Mouse (Mus musculus) thymus, postnatal 0 days (tissue): ENCODE measurements at regions not wholly inside any gene's neighbourhood (a gene's known extent, or its start where the extent isn't known, plus 50 kb on each side); places are given as distances from the start of the nearest gene placed in this dataset.

Experiments
- DNase-seq: peaks from one replicate; pipeline ENCODE4 v3.0.0-alpha.2; 2015; ENCODE audit warnings: low spot score

DNA sequence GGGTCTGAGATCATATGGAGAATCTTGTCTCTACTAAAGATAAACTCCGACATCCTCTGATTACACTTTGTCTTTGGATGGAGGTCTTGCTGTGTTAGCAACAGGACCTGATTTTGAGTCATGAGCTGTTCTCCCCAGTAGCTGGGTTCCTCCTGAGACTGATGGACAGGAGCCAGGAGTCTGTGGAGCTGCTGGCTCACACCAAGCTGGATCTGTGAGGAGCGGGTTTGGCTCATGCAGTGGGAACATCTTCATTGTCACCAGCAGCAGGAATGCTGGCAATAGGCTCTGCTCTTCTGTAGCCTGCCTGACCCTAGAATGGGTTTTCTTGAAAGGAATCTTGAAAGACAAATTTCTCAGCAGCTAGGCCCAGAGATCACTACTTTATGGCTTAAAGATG, 524.2 kb upstream of the Id2 start:
- DNase-seq: no peak

DNA sequence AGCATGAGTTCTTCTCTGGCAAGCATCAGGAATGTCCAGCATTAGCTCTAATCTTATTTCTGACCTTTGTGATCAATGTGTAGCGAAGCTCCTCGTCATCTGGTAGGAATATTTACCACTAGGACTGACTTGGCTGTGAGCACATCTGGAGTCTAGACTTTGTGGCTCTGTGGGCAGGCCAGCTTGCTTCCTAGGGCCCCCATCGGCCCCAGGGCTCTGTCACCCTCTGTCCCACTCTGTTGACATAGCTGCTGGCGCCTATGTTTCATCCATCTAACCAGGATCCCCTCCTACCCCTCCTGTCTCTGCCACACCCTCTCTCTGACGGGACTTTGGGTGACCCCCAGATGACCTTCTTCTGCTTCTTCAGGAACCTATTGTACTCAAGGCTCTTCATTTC, 520.6 kb upstream of the Id2 start:
- DNase-seq: no peak

DNA sequence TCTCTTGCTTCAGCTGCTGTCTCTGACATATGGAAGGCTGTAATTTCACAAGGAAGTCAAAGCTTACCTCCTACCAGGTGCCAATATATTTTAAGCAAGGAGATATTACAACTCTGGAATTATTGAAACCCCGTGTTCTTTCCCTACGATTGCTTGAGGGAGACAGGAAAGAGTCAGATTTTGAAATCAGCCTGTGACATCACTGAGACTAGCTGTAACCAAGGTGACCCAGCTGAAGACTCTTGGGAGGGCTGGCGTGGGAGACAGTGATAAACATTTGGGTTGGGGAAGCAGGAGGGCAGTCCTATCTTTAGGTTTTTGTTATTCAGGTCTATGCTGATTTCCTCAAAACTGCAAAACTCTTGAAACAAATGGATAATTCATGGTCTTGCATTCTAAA, 518.4 kb upstream of the Id2 start:
- no peak for DNase-seq

DNA sequence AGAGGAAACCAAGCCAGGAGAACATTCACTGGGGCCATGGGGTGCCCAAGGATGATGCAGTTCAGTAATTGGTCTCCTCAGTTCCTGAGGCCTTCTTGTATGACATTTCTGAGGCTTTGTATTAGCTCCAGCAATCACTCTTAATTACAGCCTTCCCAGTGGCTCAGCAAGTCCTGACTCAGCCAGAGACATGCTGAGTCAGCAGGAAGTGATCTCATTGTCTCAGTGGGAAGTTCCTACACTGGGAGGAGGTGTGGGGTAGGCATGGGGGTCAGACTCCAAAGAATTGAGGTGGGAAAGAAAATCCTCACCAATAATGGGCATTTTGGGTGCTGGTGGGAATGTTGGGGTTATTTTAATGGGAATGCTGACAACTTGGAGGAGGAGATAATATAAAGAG, 516.5 kb upstream of the Id2 start:
- DNase-seq: no peak

GRCm38 (mm10) chr12:25609045-25609444, 512.1 kb upstream of the Id2 start:
- no peak for DNase-seq

GRCm38 (mm10) chr12:25605396-25605795, 508.5 kb upstream of the Id2 start:
- DNase-seq: no peak

DNA sequence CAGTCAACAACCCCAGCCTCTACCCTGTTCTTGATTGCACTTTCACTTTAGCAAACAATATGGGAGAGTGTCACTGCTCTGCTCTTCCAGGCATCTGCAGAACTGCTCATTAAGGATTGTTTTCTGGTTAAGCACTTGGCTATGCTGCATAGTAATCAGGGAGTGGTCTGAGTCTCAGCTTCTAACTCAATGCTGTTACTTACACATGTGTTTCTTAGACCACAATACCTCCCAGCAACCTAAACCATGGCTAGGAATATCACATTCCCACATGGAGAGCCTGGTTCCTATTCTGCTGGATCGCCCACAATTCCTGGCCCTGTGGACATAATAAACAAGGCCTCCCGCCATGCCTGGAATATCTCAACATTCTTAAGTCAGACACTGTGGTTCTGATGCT, 493.3 kb upstream of the Id2 start:
- DNase-seq: no peak

GRCm38 (mm10) chr12:25585746-25586145, 488.8 kb upstream of the Id2 start:
- no peak for DNase-seq

DNA sequence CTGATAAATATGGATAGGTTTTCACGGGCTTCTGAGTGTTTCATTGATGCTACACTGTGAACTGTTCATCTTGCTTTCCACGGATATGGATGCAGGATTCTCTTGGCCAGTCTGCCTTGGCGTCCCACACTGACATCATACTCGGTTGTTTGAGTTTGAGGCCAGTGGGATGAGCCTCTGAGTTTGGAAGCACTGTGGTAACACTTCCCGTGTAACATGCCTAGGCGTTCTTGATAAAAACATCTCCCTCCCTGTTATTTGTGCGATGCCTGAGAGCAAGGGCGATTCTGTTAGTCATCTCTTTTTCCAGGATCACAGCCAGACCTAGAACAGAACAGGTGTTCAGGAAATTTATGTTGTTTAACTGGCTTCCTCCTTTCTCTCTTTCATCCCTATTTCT, 482.5 kb upstream of the Id2 start:
- DNase-seq: no peak

DNA sequence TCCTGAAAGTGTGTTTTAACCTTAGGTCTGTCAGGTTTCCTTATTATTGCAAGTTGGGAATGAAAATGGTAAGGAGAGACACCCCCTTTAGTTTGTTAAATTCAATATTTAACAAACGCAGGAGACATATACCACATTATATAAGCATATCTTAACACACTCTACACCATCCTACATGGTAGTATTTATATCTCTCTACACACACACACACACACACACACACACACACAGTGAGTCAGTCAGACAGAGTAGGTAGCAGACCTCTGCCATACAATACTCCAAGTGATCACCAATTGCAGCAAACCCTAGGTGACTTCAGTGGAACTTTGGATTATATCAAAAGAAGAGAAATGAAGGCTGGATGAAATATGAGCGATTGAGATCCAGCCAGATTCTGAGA, 468.2 kb upstream of the Id2 start:
- DNase-seq: no peak

- no peak for DNase-seq
Measured at GRCm38 (mm10) chr12:25559601-25560000, 462.7 kb upstream of the Id2 start.

DNA sequence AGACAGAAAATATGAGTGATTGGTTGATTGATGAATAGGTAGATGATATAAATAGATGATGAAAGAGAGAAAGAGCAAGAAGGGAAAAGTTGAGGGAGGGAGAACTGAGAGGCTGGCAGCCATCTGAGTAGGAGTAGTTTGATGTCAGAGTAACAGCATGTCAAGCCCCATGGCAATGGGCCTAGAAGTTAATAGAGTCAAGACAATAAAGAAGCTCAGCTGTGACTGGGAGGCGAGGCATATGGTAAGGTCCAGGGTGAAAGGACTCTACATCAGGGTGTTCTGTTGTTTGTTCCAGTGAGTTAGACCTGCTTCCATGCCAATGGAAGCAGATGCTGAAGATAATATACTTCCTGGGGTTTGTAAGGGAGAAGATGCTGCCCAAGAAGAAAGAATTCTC, 456.7 kb upstream of the Id2 start:
- DNase-seq: no peak

DNA sequence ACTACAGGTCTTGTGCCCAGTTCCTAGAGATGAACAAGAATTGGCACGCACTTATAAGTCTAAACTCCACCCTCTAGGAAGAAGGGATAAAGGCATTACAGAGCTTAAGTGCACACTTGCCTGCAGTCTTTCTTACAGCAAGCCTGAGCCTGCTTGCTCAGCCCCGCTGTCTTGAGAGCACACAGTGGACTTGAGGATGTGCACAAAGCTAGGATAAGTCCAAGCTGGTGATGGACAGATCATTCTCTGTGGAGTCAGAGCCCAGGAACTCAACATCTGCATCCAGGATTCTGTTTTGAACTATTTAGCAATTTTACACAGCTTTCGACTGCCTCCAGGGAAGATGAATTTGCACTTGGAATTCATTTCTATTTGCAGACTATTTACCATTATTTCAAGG, 452.8 kb upstream of the Id2 start:
- DNase-seq: no peak

DNA sequence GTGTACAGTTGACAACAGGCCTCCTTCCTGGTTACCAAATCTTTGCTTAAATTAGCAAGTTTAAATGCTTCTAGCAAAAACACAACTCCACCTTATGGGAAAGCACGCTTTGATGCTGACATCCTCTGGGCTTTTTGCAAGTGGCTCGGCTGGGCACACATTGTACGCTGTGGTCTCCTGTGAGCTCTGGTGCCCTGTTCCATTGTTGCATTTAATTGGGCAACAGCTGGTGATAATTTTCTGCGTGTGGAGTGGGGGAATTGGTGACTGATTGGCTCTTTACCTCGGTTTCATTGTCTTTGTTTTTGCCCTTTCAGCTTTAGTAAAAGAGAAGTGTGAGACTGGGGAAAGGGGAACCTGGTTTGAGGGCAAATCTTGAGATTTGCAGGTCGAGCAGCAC, 447.3 kb upstream of the Id2 start:
- no peak for DNase-seq

DNA sequence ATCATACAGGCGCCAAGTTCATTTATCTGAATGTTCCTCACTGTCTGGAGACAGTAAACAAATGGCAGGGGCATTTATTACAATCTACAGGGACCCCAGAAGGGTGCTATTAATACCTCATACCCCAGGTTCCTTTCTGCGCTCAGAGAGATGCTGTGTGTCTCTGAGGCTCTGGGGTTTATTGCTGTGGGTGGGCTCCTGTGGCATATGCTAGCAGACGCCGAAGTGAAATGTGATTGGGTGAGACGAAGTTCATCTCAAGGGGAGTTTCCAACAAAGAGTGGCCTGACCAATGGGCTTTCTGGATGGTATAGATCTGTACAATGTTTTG, 437.6 kb upstream of the Id2 start:
- no peak for DNase-seq

DNA sequence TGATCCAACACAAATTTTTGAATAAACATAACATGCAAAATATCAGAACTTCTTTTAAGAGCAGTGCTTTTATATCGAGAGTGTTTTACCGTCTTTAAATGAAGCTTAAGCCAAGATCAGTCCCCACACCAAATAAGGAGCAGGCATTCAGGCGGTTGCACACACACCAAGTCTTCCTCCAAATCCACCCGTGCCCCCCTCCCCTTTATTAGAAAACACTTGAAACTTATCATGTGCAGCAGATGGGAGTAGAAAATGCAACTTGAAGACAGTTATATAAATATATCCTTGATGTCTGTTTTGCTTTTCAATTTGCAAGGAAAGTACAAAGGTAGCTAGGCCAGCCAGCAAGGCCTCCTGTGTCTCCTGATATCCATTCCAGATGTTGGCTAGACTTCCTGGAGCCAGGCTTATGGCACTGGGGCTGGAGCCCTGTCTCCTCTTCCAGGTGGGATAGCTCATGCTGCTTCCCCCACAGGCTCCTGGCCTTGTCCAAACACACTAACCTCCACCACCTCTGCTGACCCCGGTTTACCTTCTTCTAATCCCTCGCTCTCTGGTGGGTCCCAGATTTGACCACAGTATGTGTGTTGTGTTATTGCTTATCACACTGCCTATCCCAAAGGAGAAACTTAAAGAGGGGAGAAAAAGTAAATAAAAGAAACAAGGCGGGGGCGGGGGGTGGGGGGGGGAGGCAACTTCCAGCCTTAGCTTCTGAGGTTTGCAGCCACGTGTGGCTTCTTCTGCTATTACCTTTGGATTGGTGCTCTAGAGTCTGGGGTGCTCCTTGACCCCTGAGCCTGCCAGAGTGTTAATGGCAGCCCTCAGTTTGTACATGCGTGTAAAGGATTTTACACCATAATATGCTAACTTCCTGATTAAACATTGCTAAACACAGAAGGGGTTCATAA, 437.0 kb upstream of the Id2 start:
- DNase-seq: no peak

DNA sequence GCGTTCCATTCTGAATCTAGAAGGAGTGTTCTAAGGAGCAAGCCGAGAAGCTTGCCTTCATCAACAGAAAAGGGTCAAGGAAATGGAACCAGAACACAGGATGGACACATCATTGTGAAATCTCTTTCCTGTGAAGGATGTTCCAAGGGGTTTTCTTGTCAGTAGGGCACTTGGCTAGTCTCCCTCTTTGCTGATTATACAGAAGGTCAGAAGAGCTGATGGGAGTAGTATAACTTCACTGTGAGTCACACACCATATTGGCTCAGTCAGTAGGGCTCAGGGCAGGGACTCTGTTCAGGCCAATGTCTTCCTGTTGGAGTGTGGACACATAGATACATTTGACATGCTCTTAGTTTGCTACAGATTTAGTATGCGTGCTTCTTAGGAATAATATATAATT, 433.5 kb upstream of the Id2 start:
- no peak for DNase-seq

DNA sequence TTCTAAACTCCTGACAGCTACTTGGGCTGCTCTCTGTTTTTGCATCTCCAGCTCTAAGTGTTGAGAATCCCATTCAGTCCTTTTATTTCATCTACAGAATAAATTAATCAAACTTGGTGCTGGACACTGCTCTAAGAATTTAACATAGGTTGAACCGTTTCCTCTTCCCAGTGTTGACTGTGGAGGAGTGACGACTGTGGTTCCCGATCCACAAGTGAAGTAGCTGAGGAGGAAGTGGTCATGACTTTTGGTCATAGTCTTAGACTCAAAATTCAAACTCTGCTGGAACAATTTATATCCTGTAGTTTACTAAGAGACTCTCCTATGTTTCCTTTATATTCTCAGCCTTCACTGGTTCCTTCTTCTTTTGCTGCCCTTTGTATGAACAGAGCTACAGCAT, 432.6 kb upstream of the Id2 start:
- no peak for DNase-seq

DNA sequence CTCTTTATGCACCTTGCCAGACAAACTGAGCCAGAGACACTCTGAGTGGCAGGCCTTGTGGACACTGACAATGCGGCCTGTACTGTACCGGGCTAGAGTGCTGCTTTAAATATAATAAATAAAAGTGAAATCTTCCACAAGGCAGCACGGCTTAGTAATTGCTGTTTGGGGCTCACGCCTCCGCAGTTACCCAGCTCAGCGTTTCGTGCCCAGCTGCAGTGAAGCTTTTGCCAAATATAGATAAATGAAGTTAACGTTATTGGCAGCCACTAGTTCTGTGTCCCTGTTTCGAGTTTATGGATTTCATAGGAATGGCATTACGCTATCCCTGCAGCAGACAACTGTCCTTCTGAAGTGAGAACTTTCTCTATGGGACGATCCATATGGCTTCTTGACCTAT, 429.7 kb upstream of the Id2 start:
- no peak for DNase-seq

DNA sequence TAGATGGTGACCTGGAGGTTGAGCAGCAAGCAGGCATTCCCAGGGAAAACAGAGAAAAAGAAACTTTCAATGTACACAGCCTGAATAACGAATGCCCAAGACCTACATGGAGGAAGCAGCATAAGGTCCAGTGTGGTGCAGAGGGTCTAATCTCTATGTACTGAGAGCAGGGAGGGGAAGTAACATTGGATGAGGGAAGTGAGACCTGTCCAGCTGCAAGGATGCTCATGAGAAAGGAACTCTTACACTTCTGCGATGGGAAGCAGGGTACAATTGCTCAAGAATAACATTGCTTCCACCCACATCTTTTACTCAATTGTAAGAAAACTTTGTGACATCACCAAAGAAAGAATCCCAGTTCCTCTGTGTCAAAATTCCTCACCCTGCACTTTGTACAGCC, 419.8 kb upstream of the Id2 start:
- DNase-seq: no peak

DNA sequence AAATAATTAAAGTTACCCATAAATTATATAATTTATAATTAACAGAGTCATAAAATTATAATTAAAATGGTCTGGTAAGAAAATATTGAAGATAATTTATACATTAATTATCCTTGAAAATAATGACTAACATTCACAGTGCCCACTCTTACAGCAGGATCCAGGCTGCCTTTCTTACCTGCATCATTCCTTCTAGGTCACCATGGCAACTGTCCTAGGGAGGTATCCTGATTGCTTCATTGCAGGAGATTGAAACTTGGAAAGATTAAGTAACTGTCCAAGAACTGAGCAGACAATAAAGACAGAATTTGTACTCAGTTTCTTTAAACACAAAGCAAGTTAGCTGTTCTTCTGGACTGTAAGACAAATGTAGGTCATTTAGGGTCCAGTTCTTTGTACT, 416.7 kb upstream of the Id2 start:
- no peak for DNase-seq

GRCm38 (mm10) chr12:25509666-25510065, 412.7 kb upstream of the Id2 start:
- DNase-seq: no peak

GRCm38 (mm10) chr12:25493233-25493632, 396.3 kb upstream of the Id2 start:
- no peak for DNase-seq
